Mouse (Mus musculus): ENCODE data around the gene Galnt4.

- TF ChIP-seq CTCF (IDR thresholded peaks at IDR 0.05; ENCODE audit: borderline replicate concordance, control insufficient read depth, extremely low read depth, insufficient read depth, low read length, poor library complexity) (no peak), POLR2A (IDR thresholded peaks at IDR 0.05; ENCODE audit: control insufficient read depth, extremely low read depth, insufficient read depth, low read length, poor library complexity) (no peak)
Measured at GRCm38 (mm10) chr10:99152063-99152462, 44.1 kb downstream of the Galnt4 start.

Data from thymus, adult 2 months (tissue).